Mouse (Mus musculus) intestine, embryonic 16.5 days (tissue): ENCODE data around the gene Terb2. TPM values are rescaled to one million over a fixed set of nuclear protein-coding genes. Genes with fewer than 3 reads are reported as not detected.

Source experiments
- ATAC-seq: fragments of 200-750 bp; cut with Nextera tagmentation; 2 replicates; pipeline ENCODE4 v1.8.0; 2017; ENCODE audit warnings: moderate TSS enrichment, moderate library complexity
- H3K27ac ChIP-seq: fragments of 300-500 bp; sonication (generic); 2 replicates; pipeline ENCODE4 v1.5.1; 2014; ENCODE audit warnings: mild to moderate bottlenecking, low read length
- H3K27me3 ChIP-seq: fragments of 300-500 bp; sonication (generic); replicated peaks from 2 replicates; pipeline ENCODE4 v1.6.1; 2014; ENCODE audit warnings: low read length, control low read depth, mixed read lengths; ENCODE audit not compliant: control insufficient read depth, insufficient read depth
- H3K36me3 ChIP-seq: fragments of 300-500 bp; sonication (generic); 2 replicates; pipeline ENCODE4 v1.6.1; 2014; ENCODE audit warnings: low read length, control low read depth; ENCODE audit not compliant: control insufficient read depth, insufficient read depth
- H3K4me1 ChIP-seq: fragments of 300-500 bp; sonication (generic); 2 replicates; pipeline ENCODE4 v1.6.1; 2014; ENCODE audit warnings: low read length, control low read depth, mixed read lengths; ENCODE audit not compliant: control insufficient read depth, insufficient read depth
- H3K4me2 ChIP-seq: fragments of 300-500 bp; sonication (generic); 2 replicates; pipeline ENCODE4 v1.6.1; 2014; ENCODE audit warnings: low read depth, low read length, control low read depth
- H3K4me3 ChIP-seq: fragments of 300-500 bp; sonication (generic); 2 replicates; pipeline ENCODE4 v1.5.1; 2014; ENCODE audit warnings: mild to moderate bottlenecking, low read length
- H3K9ac ChIP-seq: fragments of 300-500 bp; sonication (generic); 2 replicates; pipeline ENCODE4 v1.6.1; 2014; ENCODE audit warnings: low read depth, low read length
- H3K9me3 ChIP-seq: fragments of 300-500 bp; sonication (generic); 2 replicates; pipeline ENCODE4 v1.6.1; 2016; ENCODE audit warnings: low read length, control low read depth; ENCODE audit not compliant: control insufficient read depth
- WGBS: fragments of 180-500 bp; shearing (Covaris S2); extraction: QIAGEN DNeasy Blood & Tissue Kit; methylation state at CpG from one replicate; pipeline ENCODE4 v1.1.7; 2014; 5-methylcytosine and 5-hydroxymethylcytosine counted together
- polyA plus RNA-seq: library from polyadenylated mRNA; unstranded; fragments of >200 nt; fragmentation: Nextera tagmentation; extraction: Ambion mirVana; gene quantifications from 2 replicates; pipeline ENCODE4 v1.2.1, GENCODE M21; 2015

The Terb2 gene
- polyA plus RNA-seq, 1 experiment from 2014 or later = not detected

DNA sequence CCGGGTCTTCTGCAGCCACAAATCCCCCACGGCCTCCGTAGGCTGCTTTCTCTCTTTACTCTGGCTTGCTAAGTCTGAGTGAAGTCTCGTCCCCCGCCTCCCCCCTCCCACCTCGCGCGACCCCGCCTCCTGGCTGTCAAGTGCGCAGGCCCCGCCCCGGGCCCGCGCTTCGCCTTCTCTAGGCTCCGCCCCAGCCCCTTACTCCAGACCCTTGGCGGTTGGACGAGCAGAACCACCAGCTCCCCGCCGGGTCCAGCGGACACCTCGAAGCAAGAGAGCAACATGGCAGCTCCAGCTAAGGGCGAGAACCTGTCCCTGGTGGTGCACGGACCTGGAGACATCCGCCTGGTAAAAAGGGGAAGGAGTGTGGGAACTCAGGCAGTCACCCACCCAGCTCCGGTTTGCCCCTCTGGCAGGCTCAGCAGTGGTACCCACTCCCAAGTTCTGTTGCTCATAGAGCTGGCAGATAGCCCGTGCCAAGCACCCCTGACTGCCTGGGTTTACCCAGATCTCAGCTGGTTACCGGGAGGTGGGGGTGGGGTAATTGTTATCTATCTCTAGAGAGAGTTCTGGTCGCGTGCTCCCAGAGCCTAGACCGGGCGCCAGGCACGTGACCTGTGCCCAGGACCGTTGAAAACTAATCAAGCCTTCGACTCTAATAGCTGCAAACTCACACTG, 48.7 kb downstream of the Terb2 start, which contains the start of gene Sord:
Sord (plus strand) TSS at position 139 of the 678 bp plus-strand sequence.
- Histone ChIP-seq H3K4me3 (peak within 1 kb of the TSS; percentile 70), H3K36me3 (no peaks in the 10 kb centered on the region), H3K9me3 (no peaks in the 10 kb centered on the region), H3K4me1 (peaks cover 11% of the 10 kb centered on the region), H3K27me3 (no peaks in the 10 kb centered on the region), H3K4me2 (peak within 1 kb of the TSS; percentile 91), H3K27ac (peak within 1 kb of the TSS; percentile 51), H3K9ac (peak within 1 kb of the TSS; percentile 73)
- under 1% methylated on average over 34 of the region's 35 CpGs for WGBS
- ATAC-seq = peak; percentile 92

DNA sequence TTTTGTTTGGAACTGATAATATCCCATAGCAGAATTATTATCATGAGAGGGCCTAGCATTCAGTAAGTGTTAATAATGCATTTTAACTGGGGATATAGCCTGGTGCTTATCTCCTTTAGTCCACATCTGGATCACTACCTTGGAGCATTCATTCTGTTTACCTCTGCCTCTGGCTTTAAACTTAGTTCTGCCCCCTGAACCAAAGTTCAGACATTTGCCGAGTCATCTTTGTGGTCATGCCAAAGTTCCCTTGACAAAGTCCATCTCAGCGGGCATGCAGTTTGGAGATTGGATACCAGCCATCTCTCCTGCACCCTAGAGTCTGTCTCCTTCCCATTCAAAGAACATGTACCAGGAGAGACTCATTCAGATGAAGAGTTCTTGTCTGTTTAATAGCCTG, 49.4 kb downstream of the Terb2 start:
- H3K4me1 ChIP-seq = peaks cover 11% of the 10 kb centered on the region
- H3K9ac ChIP-seq = peak overlapping the region; percentile 73; the same call in 1 of the 2 replicates
- no peaks in the 10 kb centered on the region for H3K27me3 ChIP-seq
- 41% methylated on average over 2 of the region's 2 CpGs for WGBS
- no peaks in the 10 kb centered on the region for H3K9me3 ChIP-seq
- 0 out of 2 replicates have a peak, but pooled peaks have one; percentile 6 for ATAC-seq
- H3K4me3 ChIP-seq = peak overlapping the region; percentile 70
- no peaks in the 10 kb centered on the region for H3K36me3 ChIP-seq
- peak overlapping the region; percentile 91 for H3K4me2 ChIP-seq
- no peak overlapping the region; the same call in 1 of the 2 replicates for H3K27ac ChIP-seq

DNA sequence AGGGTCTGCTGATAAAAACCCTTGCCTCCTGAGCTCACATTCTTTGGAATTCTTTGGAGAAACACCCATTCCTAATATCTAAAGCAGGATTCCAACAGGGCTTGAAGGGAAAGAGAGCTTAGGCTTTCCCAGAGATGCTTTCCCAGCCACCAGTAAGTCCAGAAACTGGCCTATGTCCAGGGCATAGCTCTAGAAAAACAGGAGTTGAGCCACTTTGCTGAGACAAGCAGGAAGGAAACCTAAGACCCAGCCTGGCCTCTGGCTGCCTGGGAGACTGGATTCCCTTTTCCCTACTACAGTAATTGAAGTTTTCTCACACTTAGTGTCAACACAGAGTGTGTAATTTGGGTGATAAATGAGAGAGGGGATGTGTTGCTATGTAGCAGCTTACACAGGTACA, 50.2 kb downstream of the Terb2 start:
- H3K4me2 ChIP-seq = 0 out of 2 replicates have a peak overlapping the region, but pooled peaks have one; percentile 12

DNA sequence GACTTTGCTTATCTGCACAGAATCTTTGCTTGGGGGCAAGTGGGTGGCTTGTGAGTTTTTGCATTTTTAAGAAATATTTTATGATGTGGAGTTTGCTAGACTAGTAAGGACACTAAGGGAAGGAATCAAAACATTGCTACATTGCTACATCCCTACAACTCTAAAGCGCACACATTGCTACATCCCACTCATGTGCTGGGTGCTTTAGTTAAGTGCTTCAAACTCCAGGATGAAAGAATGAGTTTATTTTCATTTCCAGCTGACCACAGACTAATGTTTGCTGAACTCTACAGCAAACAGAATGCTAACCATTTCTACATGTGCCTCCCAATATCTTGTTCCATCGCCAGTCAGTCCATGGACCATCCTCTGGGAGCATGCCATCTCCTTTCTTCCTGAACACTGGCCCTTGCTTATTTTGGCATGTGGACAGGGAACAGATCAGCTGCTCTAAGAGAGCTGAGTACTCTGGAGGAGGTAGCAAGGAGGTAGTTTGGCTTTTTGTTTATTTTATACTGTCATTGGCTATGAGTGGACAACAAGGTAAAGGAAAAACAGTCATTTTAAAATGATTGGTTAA, 51.9 kb downstream of the Terb2 start:
- Histone ChIP-seq H3K27ac (no peak overlapping the region), H3K9me3 (no peaks in the 10 kb centered on the region), H3K4me2 (no peak overlapping the region), H3K36me3 (no peaks in the 10 kb centered on the region), H3K4me1 (peaks cover 19% of the 10 kb centered on the region), H3K9ac (no peak overlapping the region), H3K4me3 (no peak overlapping the region), H3K27me3 (no peaks in the 10 kb centered on the region)
- WGBS = 89% methylated on average over 2 of the region's 2 CpGs
- ATAC-seq = no peak

More for the DNA sequence above, 50.2 kb downstream of the Terb2 start:
- no peak for ATAC-seq
- Histone ChIP-seq H3K36me3 (no peaks in the 10 kb centered on the region), H3K9me3 (no peaks in the 10 kb centered on the region), H3K4me1 (peaks cover 15% of the 10 kb centered on the region), H3K27me3 (no peaks in the 10 kb centered on the region), H3K9ac (no peak overlapping the region), H3K27ac (no peak overlapping the region), H3K4me3 (no peak overlapping the region)

DNA sequence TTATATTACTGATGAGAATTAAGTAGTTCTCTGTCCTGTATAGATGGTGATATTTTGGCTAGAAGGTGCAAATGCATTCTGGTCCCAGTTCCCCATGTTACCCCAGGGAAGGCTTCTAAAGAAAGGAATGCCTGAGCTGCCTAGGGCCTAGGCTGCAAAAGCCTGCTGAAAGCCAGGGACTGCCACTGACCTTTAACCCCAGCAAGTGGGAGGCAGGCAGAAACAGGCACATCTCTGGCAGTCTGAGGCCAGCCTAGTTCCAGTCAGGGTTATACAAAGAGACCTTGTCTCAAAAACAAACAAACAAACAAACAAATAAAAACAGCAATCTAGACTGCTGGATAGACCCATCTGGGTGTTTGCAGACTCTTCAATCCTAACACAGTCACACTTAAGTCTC, 54.7 kb downstream of the Terb2 start:
- no peak for ATAC-seq
- Histone ChIP-seq H3K4me2 (no peak overlapping the region), H3K4me1 (peaks cover 16% of the 10 kb centered on the region; the same call in 1 of the 2 replicates), H3K4me3 (no peak overlapping the region), H3K9me3 (no peaks in the 10 kb centered on the region), H3K27ac (peak overlapping the region; percentile 71; the same call in 1 of the 2 replicates), H3K36me3 (no peaks in the 10 kb centered on the region), H3K27me3 (no peaks in the 10 kb centered on the region), H3K9ac (no peak overlapping the region)

DNA sequence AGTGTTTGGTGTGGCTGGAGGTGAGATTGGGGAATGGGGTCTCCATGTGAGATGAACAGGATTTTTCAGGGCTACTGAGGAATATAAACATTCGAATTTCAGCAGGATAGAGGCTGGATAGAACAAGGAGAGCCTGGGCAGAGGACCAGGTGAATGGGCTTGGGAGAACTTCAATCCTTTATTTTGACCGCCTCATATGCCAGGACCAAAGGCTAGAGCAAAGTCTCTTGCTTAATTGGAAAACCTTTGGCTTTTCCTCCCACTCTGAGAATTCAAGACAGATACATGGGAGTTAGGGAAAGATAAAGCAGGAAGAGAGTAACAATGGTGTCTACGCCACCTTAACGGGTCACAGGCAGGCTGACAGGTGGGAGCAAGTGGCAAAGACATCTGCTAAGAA, 55.2 kb downstream of the Terb2 start:
- no peaks in the 10 kb centered on the region for H3K9me3 ChIP-seq
- 79% methylated on average over 4 of the region's 4 CpGs for WGBS
- H3K9ac ChIP-seq = no peak overlapping the region
- ATAC-seq = no peak
- no peaks in the 10 kb centered on the region for H3K27me3 ChIP-seq
- peak overlapping the region; percentile 71 for H3K27ac ChIP-seq
- no peaks in the 10 kb centered on the region for H3K36me3 ChIP-seq
- H3K4me3 ChIP-seq = no peak overlapping the region
- H3K4me2 ChIP-seq = no peak overlapping the region
- H3K4me1 ChIP-seq = peaks cover 14% of the 10 kb centered on the region; the same call in 1 of the 2 replicates

DNA sequence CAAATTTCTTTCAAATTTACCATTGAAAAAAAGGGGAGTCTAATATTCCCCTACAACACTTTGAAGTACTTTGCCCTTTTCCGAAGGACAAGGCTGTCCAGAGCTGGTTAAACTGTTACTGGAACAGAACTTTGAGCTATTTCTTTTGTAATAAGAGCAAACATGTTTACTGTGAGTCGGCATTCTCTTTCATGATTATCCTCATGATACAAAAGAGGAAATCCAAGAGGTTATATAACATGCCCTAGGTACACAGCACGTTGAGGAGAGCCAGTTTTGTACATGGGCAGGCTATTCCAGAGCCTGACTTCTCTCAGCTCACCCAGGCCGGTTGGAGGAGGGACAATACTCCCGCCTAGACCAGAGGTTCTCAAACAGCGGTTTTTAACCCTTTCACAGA, 55.9 kb downstream of the Terb2 start:
- H3K27me3 ChIP-seq = no peaks in the 10 kb centered on the region
- 42% methylated on average over 6 of the region's 6 CpGs for WGBS
- no peak overlapping the region for H3K9ac ChIP-seq
- H3K4me1 ChIP-seq = peaks cover 12% of the 10 kb centered on the region; the same call in 1 of the 2 replicates
- ATAC-seq = peak; percentile 86
- no peaks in the 10 kb centered on the region for H3K36me3 ChIP-seq
- no peak overlapping the region for H3K4me3 ChIP-seq
- H3K9me3 ChIP-seq = no peaks in the 10 kb centered on the region
- H3K4me2 ChIP-seq = no peak overlapping the region
- H3K27ac ChIP-seq = no peak overlapping the region; the same call in 1 of the 2 replicates

DNA sequence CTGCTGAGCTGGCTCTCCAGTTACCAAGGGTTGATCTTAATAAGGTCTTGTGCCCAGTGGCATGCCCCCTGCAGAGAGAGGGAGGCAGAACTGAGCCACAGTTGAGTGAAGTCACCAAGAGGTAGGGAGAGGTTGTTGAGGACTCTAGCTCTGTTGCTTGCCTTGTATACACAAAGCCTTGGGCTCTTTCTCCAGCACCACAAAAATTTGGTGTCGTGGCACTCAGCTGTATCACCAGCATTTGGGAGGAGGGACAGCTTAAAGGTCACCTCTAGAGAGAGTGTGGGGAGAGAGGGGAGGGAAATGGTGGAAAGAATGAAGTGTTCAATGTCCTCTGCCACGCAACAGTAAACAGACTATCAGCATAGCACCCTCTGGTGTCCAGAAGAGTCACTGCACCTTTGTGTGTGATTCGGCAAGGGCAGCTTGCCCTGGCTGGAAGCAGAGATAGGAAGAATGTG, 57.6 kb downstream of the Terb2 start:
- no peak overlapping the region for H3K27ac ChIP-seq
- H3K27me3 ChIP-seq = no peaks in the 10 kb centered on the region
- no peak overlapping the region for H3K4me3 ChIP-seq
- no peak overlapping the region for H3K9ac ChIP-seq
- ATAC-seq = peak; percentile 44
- no peaks in the 10 kb centered on the region for H3K9me3 ChIP-seq
- 7% methylated on average over 3 of the region's 3 CpGs for WGBS
- H3K36me3 ChIP-seq = no peaks in the 10 kb centered on the region
- H3K4me2 ChIP-seq = no peak overlapping the region
- H3K4me1 ChIP-seq = peaks cover 12% of the 10 kb centered on the region; the same call in 1 of the 2 replicates

DNA sequence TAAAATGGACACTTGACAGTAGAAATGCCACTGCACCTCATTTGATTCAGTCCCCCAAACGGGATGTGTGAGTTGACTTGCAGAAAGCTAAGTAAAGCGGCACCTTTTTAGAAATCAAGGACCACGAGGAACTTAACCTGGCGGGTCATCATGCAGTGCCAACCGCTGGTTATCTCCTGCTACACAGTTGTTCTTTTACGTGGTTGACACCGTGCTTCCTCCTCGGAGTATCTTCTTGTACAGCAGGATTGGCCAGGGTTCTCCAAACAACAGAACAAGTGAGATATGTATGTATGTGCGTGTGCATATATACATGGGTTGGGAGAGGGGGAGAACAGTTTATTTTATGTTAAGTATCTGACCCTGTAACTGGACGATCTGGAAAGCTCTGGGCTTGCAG, 61.7 kb downstream of the Terb2 start:
- 84% methylated on average over 10 of the region's 10 CpGs for WGBS
- Histone ChIP-seq H3K4me2 (no peak overlapping the region), H3K4me3 (no peak overlapping the region), H3K4me1 (peaks cover 4% of the 10 kb centered on the region; the same call in 1 of the 2 replicates), H3K9me3 (no peaks in the 10 kb centered on the region), H3K9ac (no peak overlapping the region), H3K36me3 (no peaks in the 10 kb centered on the region), H3K27ac (no peak overlapping the region), H3K27me3 (no peaks in the 10 kb centered on the region)
- ATAC-seq = no peak
